Mouse (Mus musculus) heart, embryonic 14.5 days (tissue): ENCODE measurements around the gene Gm7879. TPM values are rescaled to one million over a fixed set of nuclear protein-coding genes. Genes with fewer than 3 reads are reported as not detected.
"Not testable (repeated sequence)": the region's sequence is repeated elsewhere in the genome, so short reads cannot be mapped to it uniquely, and the experiment has no call there.

Experiments used
- ATAC-seq: fragments of 200-750 bp; cut with Nextera tagmentation; 2 replicates; pipeline ENCODE4 v1.8.0; 2017; ENCODE audit warnings: low read depth, moderate TSS enrichment; ENCODE audit not compliant: insufficient number of reproducible peaks, insufficient read depth, low FRiP score
- H3K27ac ChIP-seq, 2 experiments: fragments of 200-500 bp in 1 of 2; fragments of 300-500 bp in 1 of 2; sonication (generic) in 1 of 2; replicated peaks in 1 of 2; 2 replicates each; pipeline ENCODE4 v1.5.1; 2012 to 2014; ENCODE audit warnings: low read depth in 2 of 2, low read length in 2 of 2, control low read depth in 1 of 2, mild to moderate bottlenecking in 1 of 2, mixed read lengths in 1 of 2; ENCODE audit not compliant: control insufficient read depth in 1 of 2, insufficient read depth in 1 of 2
- H3K27me3 ChIP-seq: fragments of 300-500 bp; sonication (generic); 2 replicates; pipeline ENCODE4 v1.6.1; 2014; ENCODE audit warnings: mild to moderate bottlenecking, low read length, control low read depth; ENCODE audit not compliant: control insufficient read depth, insufficient read depth
- H3K36me3 ChIP-seq: fragments of 300-500 bp; sonication (generic); 2 replicates; pipeline ENCODE4 v1.6.1; 2014; ENCODE audit warnings: mild to moderate bottlenecking, control low read depth, low read length, mixed read lengths; ENCODE audit not compliant: control insufficient read depth, insufficient read depth
- H3K4me1 ChIP-seq, 2 experiments: fragments of 200-500 bp in 1 of 2; fragments of 300-500 bp in 1 of 2; sonication (generic) in 1 of 2; 2 replicates each; pipeline ENCODE4 v1.6.1; 2012 to 2014; ENCODE audit warnings: low read length in 2 of 2, control low read depth in 1 of 2, mixed read lengths in 1 of 2; ENCODE audit not compliant: control insufficient read depth in 2 of 2, insufficient read depth in 2 of 2
- H3K4me2 ChIP-seq: fragments of 300-500 bp; sonication (generic); 2 replicates; pipeline ENCODE4 v1.6.1; 2014; ENCODE audit warnings: mild to moderate bottlenecking, low read length
- H3K4me3 ChIP-seq, 2 experiments: fragments of 200-500 bp in 1 of 2; fragments of 300-500 bp in 1 of 2; sonication (generic) in 1 of 2; 2 replicates each; pipeline ENCODE4 v1.5.1; 2012 to 2014; ENCODE audit warnings: low read length in 2 of 2, mild to moderate bottlenecking in 2 of 2, control low read depth in 1 of 2, low read depth in 1 of 2, moderate library complexity in 1 of 2; ENCODE audit not compliant: control insufficient read depth in 1 of 2, insufficient read depth in 1 of 2
- H3K9ac ChIP-seq: fragments of 300-500 bp; sonication (generic); 2 replicates; pipeline ENCODE4 v1.6.1; 2014; ENCODE audit warnings: mild to moderate bottlenecking, low read length
- H3K9me3 ChIP-seq: fragments of 300-500 bp; sonication (generic); 2 replicates; pipeline ENCODE4 v1.6.1; 2016; ENCODE audit warnings: low read length, control low read depth; ENCODE audit not compliant: control insufficient read depth
- WGBS: fragments of 180-500 bp; shearing (Covaris S2); extraction: QIAGEN DNeasy Blood & Tissue Kit; methylation state at CpG from one replicate; pipeline ENCODE4 v1.1.7; 2014; 5-methylcytosine and 5-hydroxymethylcytosine counted together
- polyA plus RNA-seq: library from polyadenylated mRNA; unstranded; fragments of >200 nt; fragmentation: Nextera tagmentation; extraction: Ambion mirVana; gene quantifications from 2 replicates; pipeline ENCODE4 v1.2.1, GENCODE M21; 2014

Gene Gm7879
- polyA plus RNA-seq, result 0.35 TPM in 1 of 2 replicates, not detected in the other

- not testable (repeated sequence) for ATAC-seq
These were observed at the start of gene Gm7879 for GRCm38 (mm10) chr5:43912844-43913243. Gene Gm7879, plus strand, starts transcription at chr5:43913144.

GRCm38 (mm10) chr5:43863642-43864041 lies 49.3 kb upstream of the Gm7879 start:
- Histone ChIP-seq H3K4me1 (peaks cover 8 to 11% of the 10 kb centered on the region in 2 experiments), H3K9ac (no peak overlapping the region), H3K27ac (no peak overlapping the region), H3K36me3 (no peaks in the 10 kb centered on the region), H3K9me3 (no peaks in the 10 kb centered on the region), H3K4me2 (no peak overlapping the region), H3K4me3 (no peak overlapping the region), H3K27me3 (no peaks in the 10 kb centered on the region)
- ATAC-seq, result no peak
- WGBS, result 48% methylated on average over 6 of the region's 6 CpGs

More at GRCm38 (mm10) chr5:43912844-43913243, at the start of gene Gm7879:
- not testable (repeated sequence) for H3K4me3 ChIP-seq, H3K9me3 ChIP-seq, H3K27me3 ChIP-seq, H3K9ac ChIP-seq, H3K27ac ChIP-seq, H3K4me1 ChIP-seq, H3K36me3 ChIP-seq, H3K4me2 ChIP-seq
- 92% methylated on average over 4 of the region's 4 CpGs for WGBS

GRCm38 (mm10) chr5:43865316-43865715 lies 47.6 kb upstream of the Gm7879 start:
- no peaks in the 10 kb centered on the region for H3K9me3 ChIP-seq
- H3K4me3 ChIP-seq, result no peak overlapping the region
- ATAC-seq, result no peak
- no peaks in the 10 kb centered on the region for H3K27me3 ChIP-seq
- H3K4me1 ChIP-seq, result peaks cover 4 to 6% of the 10 kb centered on the region in 2 experiments; a peak in 3 of 4 replicates
- H3K27ac ChIP-seq, result 0 out of 4 replicates have a peak overlapping the region, but pooled peaks of 1 of the 2 experiments have one; percentile 33
- no peak overlapping the region for H3K9ac ChIP-seq
- no peaks in the 10 kb centered on the region for H3K36me3 ChIP-seq
- 45% methylated on average over 2 of the region's 2 CpGs for WGBS
- no peak overlapping the region for H3K4me2 ChIP-seq

- no peaks in the 10 kb centered on the region for H3K36me3 ChIP-seq
- H3K9ac ChIP-seq, result peak within 1 kb of the TSS; percentile 73
- peaks cover 2 to 6% of the 10 kb centered on the region in 2 experiments; a peak in 3 of 4 replicates for H3K4me1 ChIP-seq
- H3K9me3 ChIP-seq, result no peaks in the 10 kb centered on the region
- peak within 1 kb of the TSS; percentile 52 to 62 for H3K4me3 ChIP-seq
- ATAC-seq, result no peak
- peak within 1 kb of the TSS; percentile 90 for H3K4me2 ChIP-seq
- H3K27me3 ChIP-seq, result no peaks in the 10 kb centered on the region
- peak within 1 kb of the TSS; percentile 70 for H3K27ac ChIP-seq
These were observed 44.7 kb upstream of the Gm7879 start, which contains the start of gene Cd38 for GRCm38 (mm10) chr5:43868253-43868652. Gene Cd38, plus strand, starts transcription at chr5:43868553.

GRCm38 (mm10) chr5:43868711-43869600 lies 44.0 kb upstream of the Gm7879 start:
- 1% methylated on average over 28 of the region's 28 CpGs for WGBS
- H3K27ac ChIP-seq, result peak overlapping the region; percentile 70
- ATAC-seq, result peak; percentile 81

GRCm38 (mm10) chr5:43871845-43872244 lies 41.1 kb upstream of the Gm7879 start:
- 67% methylated on average over 1 of the region's 1 CpGs for WGBS
- no peak overlapping the region for H3K27ac ChIP-seq
- ATAC-seq, result no peak
- H3K27me3 ChIP-seq, result no peaks in the 10 kb centered on the region
- H3K4me3 ChIP-seq, result no peak overlapping the region
- no peaks in the 10 kb centered on the region for H3K9me3 ChIP-seq
- H3K9ac ChIP-seq, result no peak overlapping the region
- H3K4me2 ChIP-seq, result no peak overlapping the region
- H3K4me1 ChIP-seq, result peaks cover 2 to 6% of the 10 kb centered on the region in 2 experiments; a peak in 3 of 4 replicates
- H3K36me3 ChIP-seq, result no peaks in the 10 kb centered on the region

More at GRCm38 (mm10) chr5:43868711-43869600, 44.0 kb upstream of the Gm7879 start:
- Histone ChIP-seq H3K27me3 (no peaks in the 10 kb centered on the region), H3K9ac (peak overlapping the region; percentile 73), H3K4me1 (peaks cover 2 to 6% of the 10 kb centered on the region in 2 experiments; a peak in 3 of 4 replicates), H3K36me3 (no peaks in the 10 kb centered on the region), H3K4me3 (peak overlapping the region; percentile 52 to 62), H3K9me3 (no peaks in the 10 kb centered on the region), H3K4me2 (peak overlapping the region; percentile 90)

GRCm38 (mm10) chr5:43872652-43873051 lies 40.3 kb upstream of the Gm7879 start:
- Histone ChIP-seq H3K4me3 (no peak overlapping the region), H3K36me3 (no peaks in the 10 kb centered on the region), H3K4me2 (no peak overlapping the region), H3K4me1 (peaks cover 2 to 6% of the 10 kb centered on the region in 2 experiments; a peak in 3 of 4 replicates), H3K27ac (no peak overlapping the region), H3K9ac (no peak overlapping the region), H3K27me3 (no peaks in the 10 kb centered on the region), H3K9me3 (no peaks in the 10 kb centered on the region)
- no peak for ATAC-seq
- 48% methylated on average over 1 of the region's 1 CpGs for WGBS
